Mouse (Mus musculus): ENCODE data around the gene Gm5244.
A peak's percentile ranks its signal among the peaks of the same experiment; 100 is the strongest.

Gene Gm5244

DNA sequence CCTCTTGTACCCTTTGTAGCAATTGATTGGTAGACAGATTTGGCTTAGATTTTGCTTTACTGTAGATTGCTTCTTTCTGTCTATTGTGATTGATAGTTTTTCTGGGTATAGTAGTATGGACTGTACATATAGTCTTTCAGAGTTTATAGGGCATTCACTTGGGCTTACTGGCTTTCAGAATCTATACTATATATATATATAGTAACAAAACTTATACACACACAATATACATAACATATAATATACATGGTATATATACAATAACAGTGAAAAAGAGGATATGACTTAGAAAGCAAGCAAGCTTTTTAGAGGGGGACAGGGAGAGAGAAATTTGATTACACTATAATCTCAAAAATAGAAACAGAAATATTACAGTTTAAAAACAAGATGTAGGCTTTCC, at the start of gene Gm5244:
Gm5244 (plus strand) TSS at position 301 of the 400 bp plus-strand sequence.
- DNase-seq, result no peak

DNA sequence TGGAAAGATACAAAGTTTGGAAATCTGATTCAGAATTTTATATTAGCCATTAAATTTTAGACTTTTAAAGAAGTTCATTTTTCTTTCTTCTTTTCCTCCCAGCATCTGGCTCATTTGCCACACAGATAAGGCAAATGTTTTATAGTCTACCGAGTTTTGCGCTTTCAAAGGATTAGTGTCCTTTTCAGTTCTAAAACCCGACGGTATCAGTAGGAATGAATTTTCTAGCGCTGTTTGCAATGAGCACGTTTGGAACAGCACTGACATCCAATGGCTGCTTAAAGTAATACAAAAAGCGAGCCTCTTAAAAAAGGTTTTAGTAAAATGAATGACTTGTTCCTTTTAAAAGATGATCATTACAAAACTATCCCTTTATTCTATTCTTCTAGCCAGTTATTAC, 49.4 kb upstream of the Gm5244 start:
- DNase-seq, result peak; percentile 38

DNA sequence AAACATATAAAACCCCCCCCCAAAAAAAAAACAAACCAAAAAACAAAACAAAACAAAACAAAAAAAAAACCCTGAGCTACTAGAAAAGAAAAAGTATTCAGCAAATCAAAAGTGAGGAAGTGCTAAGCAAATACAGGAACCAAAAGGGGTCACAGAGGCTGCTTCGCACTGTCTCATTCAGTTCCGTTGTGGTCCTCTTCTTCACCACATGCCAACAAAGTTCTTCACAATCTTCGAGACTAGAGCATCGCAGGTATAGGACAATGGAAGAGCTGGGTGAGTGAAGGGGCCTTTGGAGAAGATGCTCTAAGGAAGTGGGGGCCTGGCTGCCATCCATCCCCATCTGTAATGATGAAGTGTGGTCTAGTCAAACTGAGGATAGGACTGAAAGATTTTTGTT, 48.1 kb upstream of the Gm5244 start:
- DNase-seq, result no peak

DNA sequence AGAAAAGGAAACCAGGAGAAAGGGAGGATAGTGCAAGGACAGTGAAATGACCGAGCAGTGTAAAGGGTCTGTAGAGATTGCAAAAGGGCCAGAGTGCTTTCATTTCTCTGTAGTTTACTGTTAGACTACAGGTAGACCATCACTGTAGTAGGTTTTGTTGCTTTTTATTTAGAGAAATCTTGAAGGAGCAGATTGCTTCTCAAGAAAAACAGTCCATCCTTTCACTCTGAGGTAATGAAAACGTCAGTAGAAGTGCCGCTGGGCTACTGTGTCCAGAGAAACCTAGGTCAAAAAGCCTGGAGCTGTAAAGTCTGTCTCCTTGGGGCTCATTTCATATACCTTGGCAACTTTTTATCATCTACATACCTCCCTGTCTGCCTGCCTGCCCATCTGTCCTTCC, 47.4 kb upstream of the Gm5244 start:
- DNase-seq, result no peak

DNA sequence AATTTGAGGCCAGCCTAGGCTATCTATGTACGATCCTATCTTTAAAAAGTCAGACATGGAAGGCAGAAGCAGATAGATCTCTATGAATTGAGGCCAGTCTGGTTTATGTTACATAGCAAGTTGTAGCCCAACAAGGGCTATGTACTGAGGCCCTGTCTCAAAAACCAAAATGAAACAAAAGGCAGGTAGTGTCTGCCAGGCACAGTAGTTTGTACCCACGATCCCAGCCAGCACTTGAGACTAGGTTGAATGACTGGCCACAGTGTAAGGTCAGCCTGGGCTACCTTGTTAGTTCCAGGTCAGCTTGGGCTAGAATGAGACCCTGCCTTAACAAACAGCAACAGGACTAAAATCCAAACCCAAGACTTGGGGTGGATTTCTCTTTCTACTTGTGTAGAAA, 45.9 kb upstream of the Gm5244 start:
- DNase-seq, result no peak

DNA sequence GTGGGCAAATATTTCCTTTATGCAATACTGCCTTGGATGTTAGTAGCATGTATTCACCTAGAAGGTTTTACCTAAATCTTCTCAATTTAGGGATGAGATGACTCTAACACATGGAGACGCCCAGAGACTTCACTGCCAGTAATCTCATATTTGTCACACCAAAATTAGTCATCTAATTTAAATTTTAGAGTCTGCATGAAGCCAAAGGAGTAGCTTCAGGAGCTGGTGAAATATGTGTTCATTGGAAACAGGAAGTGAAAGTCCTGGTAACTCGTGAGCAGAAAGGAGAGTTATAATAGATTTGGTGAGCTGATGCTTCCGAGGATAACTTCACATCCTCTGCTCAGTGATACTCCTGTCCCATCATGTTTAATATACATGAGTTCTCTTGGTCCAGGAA, 45.4 kb upstream of the Gm5244 start:
- no peak for DNase-seq

DNA sequence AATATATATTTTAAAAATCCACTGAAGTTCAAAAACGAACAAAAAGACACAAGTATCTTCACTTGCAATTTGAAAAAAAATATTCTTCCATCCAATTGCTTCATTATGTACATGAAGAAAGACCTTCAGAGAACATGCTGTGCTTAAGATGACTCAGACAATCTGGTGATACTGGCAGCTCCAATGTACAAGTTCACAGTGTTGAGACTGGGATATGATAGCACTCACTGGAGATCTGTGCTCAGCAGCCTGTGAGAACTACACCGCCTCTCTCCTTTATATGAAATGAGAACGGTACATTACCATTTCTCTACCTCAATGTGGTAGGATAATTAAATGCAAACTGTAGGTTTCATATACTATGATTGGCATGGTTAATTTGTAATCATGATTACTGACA, 43.7 kb upstream of the Gm5244 start:
- DNase-seq, result no peak

DNA sequence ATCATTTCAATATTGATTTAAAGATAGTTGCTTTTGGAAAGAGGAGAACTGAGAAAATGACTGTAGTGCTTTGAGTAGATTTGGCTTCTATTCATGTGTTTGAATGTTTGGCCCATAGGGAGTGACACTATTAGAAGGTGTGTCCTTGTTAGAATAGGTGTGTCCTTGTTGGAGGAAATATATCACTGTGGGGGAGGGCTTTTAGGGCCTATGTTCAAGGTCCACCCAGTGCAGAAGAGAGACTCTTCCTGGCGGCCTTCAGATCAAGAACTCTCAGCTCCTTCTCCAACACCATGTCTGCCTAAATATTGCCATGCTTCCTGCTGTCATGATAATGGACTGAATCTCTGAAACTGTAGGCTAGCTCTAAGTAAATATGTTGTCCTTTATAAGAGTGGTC, 42.2 kb upstream of the Gm5244 start:
- no peak for DNase-seq

DNA sequence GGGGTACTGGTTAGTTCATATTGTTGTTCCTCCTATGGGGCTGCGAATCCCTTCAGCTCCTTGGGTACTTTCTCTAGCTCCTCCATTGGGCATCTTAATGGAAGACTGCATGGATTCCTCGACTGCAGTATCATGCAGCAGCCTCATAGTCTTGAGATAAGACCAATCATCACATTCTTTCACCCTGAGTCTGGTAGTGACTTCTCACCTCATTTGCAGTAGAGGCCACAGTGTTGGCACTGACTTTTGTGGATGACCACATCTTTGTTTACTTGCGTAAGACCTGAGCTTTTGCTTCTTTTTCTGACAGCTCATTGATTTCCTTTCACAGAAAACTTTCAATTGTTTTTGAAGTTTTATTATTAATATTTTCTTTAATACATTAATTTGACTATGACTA, 40.8 kb upstream of the Gm5244 start:
- no peak for DNase-seq

DNA sequence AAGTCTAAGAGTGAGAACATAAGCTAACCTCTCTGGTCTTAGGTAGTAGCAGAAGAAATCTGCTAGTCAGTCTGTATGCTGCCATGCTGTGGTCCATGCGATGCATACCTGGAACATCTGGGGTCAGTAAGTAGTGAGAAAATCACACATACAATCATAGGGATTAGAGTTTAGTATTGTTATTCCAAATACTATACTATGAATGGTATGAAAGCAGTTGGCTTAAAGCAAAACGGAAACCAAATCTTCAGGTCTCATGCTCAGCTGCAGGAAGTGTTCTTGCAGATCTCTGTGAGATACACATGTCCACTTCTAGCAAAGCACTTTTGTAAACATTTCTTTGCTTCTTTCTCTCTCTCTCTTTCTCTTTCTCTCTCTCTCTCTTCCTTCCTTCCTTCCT, 40.3 kb upstream of the Gm5244 start:
- DNase-seq, result no peak

DNA sequence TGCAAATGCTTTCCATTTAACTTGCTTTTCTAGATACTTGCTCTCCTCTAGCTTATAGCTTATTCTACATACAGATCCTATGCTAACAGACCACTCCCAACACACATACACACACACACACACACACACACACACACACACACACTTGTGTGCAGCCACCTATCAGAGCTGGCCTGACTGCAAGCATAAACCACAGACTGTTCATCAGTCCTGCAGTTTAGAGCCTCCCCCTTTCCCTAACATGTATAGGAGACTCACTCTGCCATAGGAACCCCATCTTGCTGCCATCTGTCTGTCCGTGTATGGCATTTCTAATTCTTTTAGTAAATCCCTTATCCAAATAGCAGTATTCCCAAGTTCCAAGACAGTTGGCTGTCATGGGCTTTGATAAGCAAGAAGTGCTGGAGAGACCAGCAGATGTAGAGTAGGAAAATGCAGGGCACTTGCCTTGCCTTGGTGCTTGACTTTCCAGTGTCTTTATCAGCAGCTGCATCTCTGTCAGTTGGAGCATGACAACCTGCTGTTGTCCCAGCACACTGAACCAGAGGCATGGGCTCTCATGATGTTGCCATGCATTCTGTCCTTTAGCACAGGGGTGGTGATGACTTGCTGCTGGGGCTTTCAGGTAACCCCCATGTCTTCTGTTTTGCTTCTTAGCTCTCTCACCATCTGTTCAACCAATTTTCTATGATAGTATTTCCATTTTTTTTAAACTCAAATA, 33.7 kb upstream of the Gm5244 start:
- no peak for DNase-seq

DNA sequence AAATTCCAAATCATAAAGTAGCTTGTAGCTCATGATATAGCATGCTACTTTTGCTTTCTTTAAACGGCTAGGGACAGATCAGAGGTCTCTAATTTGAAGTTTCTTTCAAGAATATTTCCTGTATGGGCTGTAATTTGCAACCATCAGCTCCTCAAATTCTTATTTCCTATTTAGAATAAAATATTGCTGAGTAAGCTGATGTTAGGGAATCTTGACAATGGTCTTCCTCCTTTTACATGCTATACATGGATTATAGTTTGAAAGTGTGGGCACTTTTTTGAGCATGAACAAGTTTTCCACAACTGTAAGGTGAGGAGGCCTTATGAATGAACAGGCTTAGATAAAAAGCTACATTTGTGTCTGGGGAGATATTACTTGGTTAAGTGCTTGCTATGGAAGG, 32.6 kb upstream of the Gm5244 start:
- DNase-seq, result no peak

DNA sequence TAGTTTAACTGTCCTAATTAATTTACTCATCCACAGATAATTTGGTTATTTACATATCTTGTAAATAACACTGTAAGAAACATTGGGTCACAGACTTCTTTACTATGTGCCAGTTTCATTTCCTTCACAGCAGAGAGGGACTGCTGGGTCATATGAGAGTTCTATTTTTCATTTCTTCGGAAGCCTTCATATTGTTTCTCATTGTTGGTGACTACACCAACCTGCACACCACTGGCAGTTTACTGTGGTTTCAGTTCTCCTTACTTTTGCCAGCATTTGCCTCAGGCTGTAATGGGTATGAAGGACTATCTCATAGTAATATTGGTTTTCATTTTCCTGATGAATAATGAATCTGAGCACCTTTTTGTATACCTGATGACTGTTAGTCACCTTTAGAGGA, 28.0 kb upstream of the Gm5244 start:
- no peak for DNase-seq

DNA sequence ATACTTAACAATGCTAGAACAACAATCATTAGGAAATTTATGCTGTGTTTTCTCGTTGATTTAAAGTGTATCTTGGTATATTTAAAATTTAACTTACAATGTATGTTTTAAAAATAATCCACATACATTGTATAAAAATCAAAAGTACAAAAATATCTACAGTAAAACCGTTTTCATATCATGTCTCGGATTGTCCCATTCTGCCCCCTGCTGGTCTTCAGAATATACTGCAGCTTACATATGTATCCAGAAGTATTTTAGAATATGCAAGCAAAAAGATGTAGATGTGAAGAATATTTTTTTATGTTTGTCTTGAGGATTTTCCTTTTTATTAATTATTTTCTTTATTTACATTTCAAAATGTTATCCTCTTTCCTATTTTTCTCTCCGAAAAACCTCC, 26.1 kb upstream of the Gm5244 start:
- peak; percentile 21 for DNase-seq

DNA sequence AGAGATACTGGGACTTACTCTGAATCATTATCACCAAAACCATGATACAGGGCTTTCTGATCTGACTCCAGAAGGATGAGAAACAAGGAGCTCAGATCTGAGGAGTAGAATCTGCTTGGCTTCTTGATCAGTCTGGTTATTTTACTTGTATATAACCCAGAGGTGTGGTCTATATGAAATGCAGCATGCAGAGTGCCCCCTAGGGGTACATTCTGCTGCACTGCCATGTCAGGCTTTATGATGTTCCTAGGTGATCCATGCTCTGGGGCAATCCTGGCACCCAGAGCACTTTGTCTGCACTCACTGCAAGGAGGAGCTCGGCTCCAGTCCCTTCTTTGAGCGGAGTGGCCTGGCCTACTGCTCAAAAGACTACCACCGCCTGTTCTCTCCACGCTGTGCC, 21.9 kb upstream of the Gm5244 start:
- no peak for DNase-seq

DNA sequence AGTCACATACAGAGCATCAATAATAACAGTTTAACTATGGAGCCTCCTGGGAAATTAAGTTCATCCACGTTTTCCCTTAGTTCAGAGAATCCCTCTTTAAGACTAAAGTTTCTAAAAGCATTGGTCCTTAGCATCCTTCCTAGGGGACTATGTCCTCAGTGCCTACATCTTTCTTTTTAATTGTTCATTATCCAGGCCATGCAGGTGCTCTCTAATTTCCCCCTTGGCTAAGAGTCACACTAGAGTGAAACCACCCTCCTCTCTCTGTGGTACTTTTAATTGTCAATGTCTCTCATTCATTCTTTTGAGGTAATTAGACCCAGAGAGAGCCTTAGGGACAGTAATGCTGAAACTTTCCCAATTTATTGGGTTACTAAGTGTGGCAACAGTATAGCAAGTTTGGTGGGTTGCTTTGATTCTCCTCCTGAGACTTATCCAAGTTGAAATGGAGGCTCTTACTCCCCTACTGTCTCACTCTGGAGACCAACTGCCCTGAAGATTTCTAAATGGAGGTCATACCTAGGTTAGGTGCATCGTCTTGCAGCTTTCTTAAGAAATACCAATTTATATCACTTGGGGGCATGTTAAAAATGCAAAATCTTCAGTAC, 15.6 kb upstream of the Gm5244 start:
- no peak for DNase-seq

DNA sequence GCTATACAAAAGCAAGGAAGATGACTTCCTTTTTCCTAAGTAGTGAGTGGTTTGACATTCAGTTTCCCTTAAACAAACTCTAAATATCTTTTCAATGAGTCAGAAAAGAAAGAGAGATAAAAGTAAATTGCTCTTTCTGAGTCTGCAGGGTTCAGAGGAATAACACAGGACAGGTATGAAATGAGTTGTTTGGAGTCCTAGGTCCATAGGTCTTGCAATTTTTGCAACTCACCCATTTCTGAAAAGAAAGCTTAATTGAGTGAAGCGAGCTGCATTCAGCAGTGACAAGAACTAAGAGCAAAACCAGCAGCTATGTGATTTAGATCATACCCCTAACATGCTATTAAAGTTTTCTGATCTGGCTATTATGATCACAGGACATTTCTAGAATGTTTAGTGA, 14.9 kb upstream of the Gm5244 start:
- no peak for DNase-seq

DNA sequence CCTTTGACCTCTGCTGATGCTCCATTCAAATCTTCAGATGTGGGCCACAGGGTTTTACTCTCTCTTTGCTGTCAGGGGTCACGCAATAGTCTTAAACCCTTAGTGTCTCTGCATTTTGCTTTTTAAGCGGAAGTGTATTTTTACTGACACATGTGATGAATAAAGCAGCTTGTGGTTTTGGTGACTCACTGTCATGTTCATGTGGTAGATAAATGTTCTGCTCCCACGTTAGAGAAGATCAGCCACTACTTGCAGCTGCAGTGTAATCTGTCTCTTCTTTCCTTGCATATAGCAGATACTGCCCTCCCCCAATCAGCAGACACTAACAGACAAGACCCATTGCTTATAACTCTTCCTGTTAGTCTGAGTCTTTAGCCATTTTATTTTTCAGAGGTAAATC, 12.9 kb upstream of the Gm5244 start:
- DNase-seq, result no peak

DNA sequence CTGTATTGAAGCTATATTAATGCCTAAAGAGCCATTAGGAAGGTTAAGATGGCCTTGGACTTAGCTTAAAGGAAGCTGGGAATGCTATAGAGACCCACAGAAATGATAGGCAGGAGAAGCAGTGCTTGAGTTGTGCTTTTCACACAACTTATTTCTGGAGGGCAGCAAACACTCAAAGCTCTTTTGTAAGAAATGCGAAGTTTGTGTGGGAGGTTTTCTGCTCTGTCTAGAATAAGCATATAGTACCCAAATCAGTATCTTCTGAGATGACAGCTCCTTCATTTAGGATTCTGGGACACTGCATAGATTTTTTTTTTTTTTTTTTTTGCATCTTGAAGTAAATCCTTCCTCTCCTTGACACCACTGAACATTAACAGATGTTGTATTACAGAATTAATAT, 8.0 kb upstream of the Gm5244 start:
- DNase-seq, result no peak

DNA sequence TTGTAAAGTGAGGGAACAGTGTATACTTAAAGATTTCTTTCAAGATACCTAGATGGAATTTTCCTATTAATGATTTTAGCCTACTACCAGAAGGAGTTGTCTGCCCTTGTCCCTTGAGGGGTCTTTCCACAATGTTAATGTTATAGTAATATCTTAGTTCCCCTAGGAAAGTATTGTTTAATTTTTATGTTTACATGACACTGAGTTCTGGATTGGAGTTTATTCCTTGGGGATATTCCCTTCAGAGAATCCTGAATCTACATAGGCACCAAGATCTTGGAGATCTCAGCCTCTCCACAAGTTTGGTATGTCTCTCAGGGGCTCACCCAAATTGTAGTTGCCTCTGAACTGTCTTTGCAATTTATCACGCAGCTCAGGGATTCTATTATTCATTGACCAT, 10.5 kb downstream of the Gm5244 start, which contains the start of gene Olfr1444:
Olfr1444 (plus strand) TSS at position 301 of the 400 bp plus-strand sequence.
- no peak for DNase-seq

DNA sequence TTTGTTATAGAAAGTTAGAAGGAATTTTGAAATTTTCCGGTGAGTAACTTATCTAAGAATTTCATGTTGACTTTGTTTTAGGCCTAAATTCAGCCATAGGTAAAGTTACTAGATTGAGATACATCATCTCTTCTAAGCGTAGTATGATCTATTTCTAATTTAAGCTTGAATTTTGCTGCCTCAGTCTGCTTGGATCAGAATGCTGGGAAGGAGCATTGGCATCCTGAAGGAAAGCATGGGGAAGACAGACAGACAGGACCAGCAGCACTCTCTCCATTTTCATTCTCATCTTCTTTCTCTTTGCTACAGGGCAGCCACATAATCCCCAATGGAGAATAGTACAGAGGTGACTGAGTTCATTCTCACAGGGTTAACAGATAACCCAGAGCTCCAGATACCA, 37.1 kb downstream of the Gm5244 start, which contains the start of gene Olfr1445:
Olfr1445 (plus strand) TSS at position 301 of the 400 bp plus-strand sequence.
- DNase-seq, result no peak

DNA sequence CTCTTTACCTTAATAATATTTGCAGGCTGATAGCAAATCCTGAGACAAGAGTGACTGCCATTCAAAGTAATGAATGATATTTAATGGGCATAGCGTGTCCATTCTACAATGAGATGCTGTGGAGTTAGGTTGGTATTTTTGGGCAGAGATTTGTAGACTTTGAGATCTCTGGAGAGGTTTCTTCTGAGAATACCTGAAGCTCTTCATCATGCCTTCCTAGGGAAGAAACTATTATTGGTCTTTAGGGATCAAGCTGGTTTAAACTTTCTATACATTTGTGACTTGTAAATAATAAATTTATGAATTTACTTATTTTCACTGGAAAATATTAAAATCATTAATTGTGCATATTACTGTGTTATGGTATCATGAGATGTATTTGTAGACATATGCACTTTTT, 46.9 kb downstream of the Gm5244 start, which contains the start of gene Olfr1446:
Olfr1446 (minus strand) TSS at position 101 of the 400 bp plus-strand sequence.
- DNase-seq, result no peak

Measured in cerebellum, adult 8-10 months (tissue).